Mouse (Mus musculus): ENCODE data around the gene Cdh4. TPM values are rescaled to one million over a fixed set of nuclear protein-coding genes. Genes with fewer than 3 reads are reported as not detected.

The Cdh4 gene
- polyA plus RNA-seq, 1 experiment from 2014 or later: 32.7 TPM

GRCm38 (mm10) chr2:179697601-179698000 lies 255.4 kb downstream of the Cdh4 start:
- Histone ChIP-seq H3K9ac (no peak overlapping the region), H3K27me3 (no peaks in the 10 kb centered on the region; the same call in 1 of the 2 replicates), H3K27ac (replicated peaks) (no peak overlapping the region), H3K4me1 (replicated peaks) (peaks cover 38% of the 10 kb centered on the region), H3K36me3 (no peaks in the 10 kb centered on the region), H3K4me3 (no peak overlapping the region), H3K4me2 (no peak overlapping the region), H3K9me3 (no peaks in the 10 kb centered on the region)
- WGBS: 73% methylated on average over 8 of the region's 8 CpGs
- ATAC-seq (ENCODE audit: low read depth): no peak

- no peak overlapping the region for H3K9ac ChIP-seq
- no peaks in the 10 kb centered on the region for H3K27me3 ChIP-seq
- H3K4me3 ChIP-seq: no peak overlapping the region
- no peaks in the 10 kb centered on the region for H3K9me3 ChIP-seq
- H3K27ac ChIP-seq (replicated peaks): no peak overlapping the region
- 52% methylated on average over 12 of the region's 12 CpGs for whole genome bisulfite sequencing
- H3K4me1 ChIP-seq (replicated peaks): peaks cover 38% of the 10 kb centered on the region
- H3K4me2 ChIP-seq: no peak overlapping the region
- H3K36me3 ChIP-seq: no peaks in the 10 kb centered on the region
- no peak for ATAC-seq (ENCODE audit: low read depth)
Observed at GRCm38 (mm10) chr2:179698196-179698985, 256.2 kb downstream of the Cdh4 start.

GRCm38 (mm10) chr2:179705043-179705442 lies 262.8 kb downstream of the Cdh4 start:
- Histone ChIP-seq H3K9me3 (no peaks in the 10 kb centered on the region), H3K36me3 (no peaks in the 10 kb centered on the region), H3K27me3 (no peaks in the 10 kb centered on the region), H3K4me3 (no peak overlapping the region), H3K9ac (no peak overlapping the region), H3K4me2 (no peak overlapping the region), H3K27ac (replicated peaks) (no peak overlapping the region), H3K4me1 (replicated peaks) (no peaks in the 10 kb centered on the region)
- 89% methylated on average over 11 of the region's 11 CpGs for WGBS
- no peak for ATAC-seq (ENCODE audit: low read depth)

- ATAC-seq (ENCODE audit: low read depth): no peak
- no peaks in the 10 kb centered on the region for H3K36me3 ChIP-seq
- WGBS: 87% methylated on average over 7 of the region's 7 CpGs
Observed at GRCm38 (mm10) chr2:179705461-179705860, 263.2 kb downstream of the Cdh4 start.

DNA sequence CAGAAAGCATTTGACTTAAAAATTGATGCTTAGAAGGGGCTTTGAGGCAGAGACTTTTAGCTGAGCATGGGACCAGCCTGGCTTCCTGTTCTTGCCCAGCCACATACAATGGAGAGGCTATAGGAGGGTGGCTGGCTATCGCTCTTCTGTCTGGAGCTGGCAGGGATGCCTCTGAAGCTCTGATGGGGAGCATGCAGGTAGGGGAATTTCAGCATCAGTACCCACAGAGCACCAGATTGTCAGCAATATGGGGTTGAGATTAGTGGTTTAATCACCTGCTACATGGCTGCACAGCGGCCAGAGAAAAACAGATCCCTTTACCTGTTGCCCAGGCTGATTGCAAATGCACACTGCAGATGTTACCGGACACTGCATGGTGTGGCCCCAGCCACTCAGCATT lies 264.4 kb downstream of the Cdh4 start:
- no peaks in the 10 kb centered on the region for H3K27me3 ChIP-seq
- no peaks in the 10 kb centered on the region for H3K9me3 ChIP-seq
- peaks cover under 1% of the 10 kb centered on the region; the same call in 1 of the 2 replicates for H3K4me1 ChIP-seq (replicated peaks)
- no peak overlapping the region for H3K4me2 ChIP-seq
- no peak overlapping the region for H3K4me3 ChIP-seq
- H3K36me3 ChIP-seq: no peaks in the 10 kb centered on the region
- ATAC-seq (ENCODE audit: low read depth): no peak
- no peak overlapping the region for H3K9ac ChIP-seq
- H3K27ac ChIP-seq (replicated peaks): no peak overlapping the region
- WGBS: 87% methylated on average over 3 of the region's 3 CpGs

More at GRCm38 (mm10) chr2:179705461-179705860, 263.2 kb downstream of the Cdh4 start:
- Histone ChIP-seq H3K4me2 (no peak overlapping the region), H3K4me3 (no peak overlapping the region), H3K9me3 (no peaks in the 10 kb centered on the region), H3K4me1 (replicated peaks) (no peaks in the 10 kb centered on the region), H3K27me3 (no peaks in the 10 kb centered on the region), H3K27ac (replicated peaks) (no peak overlapping the region), H3K9ac (no peak overlapping the region)

- no peak overlapping the region for H3K4me3 ChIP-seq
- WGBS: 90% methylated on average over 2 of the region's 2 CpGs
- H3K9me3 ChIP-seq: no peaks in the 10 kb centered on the region
- no peak overlapping the region for H3K27ac ChIP-seq (replicated peaks)
- H3K9ac ChIP-seq: no peak overlapping the region
- no peaks in the 10 kb centered on the region for H3K27me3 ChIP-seq
- H3K36me3 ChIP-seq: no peaks in the 10 kb centered on the region
- H3K4me2 ChIP-seq: no peak overlapping the region
- ATAC-seq (ENCODE audit: low read depth): no peak
- H3K4me1 ChIP-seq (replicated peaks): peaks cover 14% of the 10 kb centered on the region; the same call in 1 of the 2 replicates
Observed at GRCm38 (mm10) chr2:179709111-179709510, 266.9 kb downstream of the Cdh4 start.

DNA sequence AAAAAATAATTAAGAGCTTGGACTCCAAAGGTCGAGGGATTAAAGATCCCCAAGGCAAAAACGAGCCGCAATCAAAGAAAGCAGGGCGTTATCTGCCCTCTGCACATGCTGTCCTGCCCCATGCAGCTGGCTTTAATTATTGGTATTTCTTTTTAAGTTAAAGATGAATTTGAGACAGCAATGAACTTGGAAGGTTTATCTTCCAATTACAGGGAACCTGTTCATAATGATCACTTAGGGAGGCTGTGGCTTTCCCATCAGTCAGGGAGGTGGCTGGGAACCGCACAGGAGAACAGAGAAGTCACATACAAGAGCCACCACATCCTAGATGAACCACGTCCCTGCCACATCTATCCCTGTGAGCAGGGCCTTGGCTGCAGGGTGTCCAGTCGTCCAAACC lies 270.5 kb downstream of the Cdh4 start:
- no peak for ATAC-seq (ENCODE audit: low read depth)
- Histone ChIP-seq H3K36me3 (no peaks in the 10 kb centered on the region), H3K4me3 (no peak overlapping the region), H3K4me1 (replicated peaks) (peaks cover 14% of the 10 kb centered on the region; the same call in 1 of the 2 replicates), H3K27ac (replicated peaks) (no peak overlapping the region), H3K4me2 (no peak overlapping the region), H3K27me3 (0 out of 2 replicates have a peak, but pooled peaks cover 4% of the 10 kb centered on the region), H3K9ac (no peak overlapping the region), H3K9me3 (no peaks in the 10 kb centered on the region)
- WGBS: 73% methylated on average over 7 of the region's 7 CpGs

DNA sequence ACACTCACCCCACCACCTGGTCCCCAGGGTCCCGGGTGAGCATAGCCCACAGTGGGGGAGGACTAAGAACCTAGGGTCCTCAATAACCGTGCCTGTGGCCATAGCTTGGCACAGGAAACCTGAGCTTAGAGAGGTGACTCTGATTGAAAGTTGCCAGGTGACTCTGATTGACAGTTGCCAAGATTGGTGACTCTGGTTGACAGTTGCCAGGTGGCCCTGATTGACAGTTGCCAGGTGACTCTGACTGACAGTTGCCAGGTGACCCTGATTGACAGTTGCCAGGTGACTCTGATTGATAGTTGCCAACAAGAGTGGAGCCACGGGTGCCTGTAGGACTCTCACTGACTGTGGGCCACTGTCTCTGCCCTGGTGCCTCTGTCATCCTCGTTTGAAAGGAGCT lies 271.1 kb downstream of the Cdh4 start:
- 78% methylated on average over 4 of the region's 4 CpGs for WGBS
- H3K9ac ChIP-seq: no peak overlapping the region
- H3K4me3 ChIP-seq: no peak overlapping the region
- ATAC-seq (ENCODE audit: low read depth): no peak
- H3K9me3 ChIP-seq: no peaks in the 10 kb centered on the region
- H3K27me3 ChIP-seq: 0 out of 2 replicates have a peak, but pooled peaks cover 4% of the 10 kb centered on the region
- no peaks in the 10 kb centered on the region for H3K36me3 ChIP-seq
- H3K4me1 ChIP-seq (replicated peaks): peaks cover 14% of the 10 kb centered on the region; the same call in 1 of the 2 replicates
- H3K4me2 ChIP-seq: no peak overlapping the region
- H3K27ac ChIP-seq (replicated peaks): no peak overlapping the region

DNA sequence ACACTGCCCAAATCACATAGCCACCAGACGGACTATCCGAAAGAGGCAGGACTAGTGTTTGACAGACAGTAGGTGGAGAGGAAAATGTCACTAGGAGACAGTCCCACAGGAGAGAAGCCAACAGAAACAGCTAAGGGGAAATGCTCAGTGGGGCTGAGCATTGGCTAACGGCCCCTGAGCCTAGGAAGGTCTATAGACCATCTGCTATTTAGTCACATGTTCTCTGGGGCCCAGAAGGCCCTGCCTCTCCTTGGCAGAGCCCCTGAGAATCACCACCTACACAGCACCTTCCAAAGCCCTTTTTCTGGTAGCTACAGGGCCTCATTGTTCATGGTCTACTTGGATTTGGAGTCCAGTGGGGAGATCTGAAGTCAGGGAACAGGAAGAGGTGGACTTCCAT lies 271.9 kb downstream of the Cdh4 start:
- H3K4me2 ChIP-seq: no peak overlapping the region
- ATAC-seq (ENCODE audit: low read depth): no peak
- WGBS: 85% methylated on average over 3 of the region's 3 CpGs
- no peaks in the 10 kb centered on the region for H3K9me3 ChIP-seq
- H3K4me1 ChIP-seq (replicated peaks): peaks cover 14% of the 10 kb centered on the region; the same call in 1 of the 2 replicates
- H3K36me3 ChIP-seq: no peaks in the 10 kb centered on the region
- no peak overlapping the region for H3K27ac ChIP-seq (replicated peaks)
- H3K27me3 ChIP-seq: 0 out of 2 replicates have a peak, but pooled peaks cover 4% of the 10 kb centered on the region
- no peak overlapping the region for H3K9ac ChIP-seq
- H3K4me3 ChIP-seq: no peak overlapping the region

GRCm38 (mm10) chr2:179715375-179715774 lies 273.1 kb downstream of the Cdh4 start:
- Histone ChIP-seq H3K9me3 (no peaks in the 10 kb centered on the region), H3K9ac (no peak overlapping the region), H3K27me3 (0 out of 2 replicates have a peak, but pooled peaks cover 4% of the 10 kb centered on the region), H3K4me1 (replicated peaks) (peaks cover 19% of the 10 kb centered on the region), H3K4me3 (no peak overlapping the region), H3K36me3 (no peaks in the 10 kb centered on the region), H3K27ac (replicated peaks) (no peak overlapping the region), H3K4me2 (no peak overlapping the region)
- 88% methylated on average over 1 of the region's 1 CpGs for WGBS
- ATAC-seq (ENCODE audit: low read depth): no peak

DNA sequence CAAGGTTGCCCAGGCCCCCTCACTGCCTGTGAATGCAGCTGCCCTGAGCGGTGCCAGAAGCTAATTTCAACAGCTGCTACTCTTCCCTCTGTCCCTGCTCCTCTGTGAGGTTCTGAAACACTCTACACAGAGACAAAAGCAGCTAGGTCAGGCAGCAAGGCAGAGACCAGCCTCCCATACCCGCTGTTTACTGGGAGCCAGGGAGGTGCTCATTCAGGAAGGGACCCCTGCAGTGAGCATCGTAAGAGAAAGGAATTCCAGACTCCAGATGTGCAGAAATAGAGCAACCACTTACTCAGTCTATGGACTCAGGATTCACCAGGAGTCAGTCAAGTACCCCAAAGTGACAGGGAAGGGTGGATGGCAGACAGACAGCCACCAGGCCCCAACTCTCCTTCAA lies 278.1 kb downstream of the Cdh4 start:
- Histone ChIP-seq H3K4me1 (replicated peaks) (peaks cover 15% of the 10 kb centered on the region), H3K9ac (no peak overlapping the region), H3K4me3 (no peak overlapping the region), H3K27ac (replicated peaks) (no peak overlapping the region), H3K4me2 (no peak overlapping the region), H3K36me3 (no peaks in the 10 kb centered on the region), H3K9me3 (no peaks in the 10 kb centered on the region), H3K27me3 (0 out of 2 replicates have a peak, but pooled peaks cover 4% of the 10 kb centered on the region)
- no peak for ATAC-seq (ENCODE audit: low read depth)
- WGBS: 12% methylated on average over 3 of the region's 3 CpGs

DNA sequence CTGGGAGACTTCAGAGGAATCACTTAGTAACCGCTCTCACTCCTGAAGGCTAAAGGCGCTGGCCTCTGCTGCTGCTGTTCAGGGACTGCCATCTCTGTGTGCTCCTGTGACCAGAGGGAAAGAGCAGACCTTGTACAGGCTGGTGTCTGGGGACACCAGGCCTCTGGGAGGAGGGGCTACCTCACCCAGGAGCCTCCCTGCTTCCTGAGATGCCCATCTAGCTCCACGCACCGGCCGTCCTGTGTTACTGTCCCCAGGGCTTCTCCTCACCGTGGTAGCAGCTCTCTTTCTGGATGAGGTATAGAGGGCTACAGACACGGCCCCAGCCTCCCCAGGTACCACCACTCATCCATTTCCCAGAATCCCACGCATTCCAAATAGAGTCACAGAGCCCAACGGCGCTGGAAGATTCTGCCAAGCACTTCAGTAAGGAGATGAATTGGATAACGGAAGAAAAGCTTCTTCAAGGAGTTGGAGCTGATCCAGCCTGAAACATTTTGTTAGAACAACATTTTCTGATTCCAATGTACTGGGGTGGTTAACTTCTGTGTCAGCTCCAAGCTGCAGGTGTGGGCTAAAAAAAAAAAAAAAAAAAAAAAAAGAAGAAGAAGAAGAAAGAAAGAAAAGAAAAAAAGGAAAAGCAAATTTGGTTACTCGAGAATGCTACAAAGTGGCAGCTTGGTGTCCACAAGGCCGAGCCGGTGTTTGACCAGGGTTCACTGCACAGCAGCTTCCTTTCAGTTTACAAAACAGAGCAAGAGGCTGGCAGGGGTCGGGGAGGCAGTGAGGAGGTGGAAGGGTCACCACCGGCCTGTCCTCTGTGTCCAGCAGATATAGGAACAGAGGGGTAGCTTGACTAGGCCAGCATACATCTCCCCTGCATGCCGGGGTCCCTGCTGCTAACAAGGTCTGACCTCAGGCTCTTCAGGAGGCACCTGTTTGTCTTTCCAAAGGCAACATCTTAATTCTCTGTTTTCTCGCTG lies 279.6 kb downstream of the Cdh4 start:
- Histone ChIP-seq H3K4me2 (no peak overlapping the region), H3K36me3 (no peaks in the 10 kb centered on the region), H3K27ac (replicated peaks) (no peak overlapping the region), H3K9me3 (no peaks in the 10 kb centered on the region), H3K27me3 (0 out of 2 replicates have a peak, but pooled peaks cover 2% of the 10 kb centered on the region), H3K4me3 (no peak overlapping the region), H3K9ac (no peak overlapping the region), H3K4me1 (replicated peaks) (peaks cover 15% of the 10 kb centered on the region)
- WGBS: 66% methylated on average over 18 of the region's 18 CpGs
- no peak for ATAC-seq (ENCODE audit: low read depth)

Data from neural tube, embryonic 13.5 days (tissue).